Mouse (Mus musculus) CD4-positive naive resting alpha-beta T cell, adult 76 days (primary cell): ENCODE results near the gene Serp1. TPM values are rescaled to one million over a fixed set of nuclear protein-coding genes. Genes with fewer than 3 reads are reported as not detected.

Experiments used
- total RNA-seq: library from RNA; stranded (reverse); gene quantifications from one replicate; pipeline ENCODE4 v1.2.4, GENCODE M21; 2023

The Serp1 gene
- total RNA-seq = 67.4 TPM

GRCm38 (mm10) chr3:58525652-58526407 is at the start of gene Serp1, which contains the start of gene Eif2a:
Gene Serp1, minus strand, starts transcription at chr3:58525892.
Gene Eif2a, plus strand, starts transcription at chr3:58525821.

Other genes with a start within 250 kb of the Serp1 start
- gene Tsc22d2, start 111.2 kb downstream of the Serp1 start, total RNA-seq = 70.6 TPM
- gene Eif2a, start 71 bp downstream of the Serp1 start, total RNA-seq = 83.2 TPM
- 140 TPM for gene Selenot, start 50.7 kb upstream of the Serp1 start, total RNA-seq
- not detected for gene Erich6, start 111.3 kb upstream of the Serp1 start, total RNA-seq
- gene Siah2, start 166.5 kb upstream of the Serp1 start, total RNA-seq = 55.1 TPM